ENCODE assay signal across 10 mouse cellular contexts in genomic region chr17:25111739-25112422, GRCm38 (mm10). TPM values are rescaled to one million over a fixed set of nuclear protein-coding genes. Genes with fewer than 3 reads are reported as not detected.
DNase-seq lines count a peak whose midpoint lies in the region; ATAC-seq lines count a peak whose summit lies in the region.
"Had no signal": no experiment of that assay in that cellular context is flagged by ENCODE, and none has a peak within 500 bp of the region (broad histone marks: within the 10 kb centered on the region; RNA-seq: fewer than 3 reads in every experiment).

No protein-coding gene starts in this region.

- no peaks in the 10 kb centered on the region for H3K9me3 ChIP-seq in forebrain, embryonic 15.5 days
- no peaks in the 10 kb centered on the region for H3K9me3 ChIP-seq in forebrain, embryonic 12.5 days

- H3K4me3 ChIP-seq in forebrain, embryonic 15.5 days = no peak overlapping the region
- H3K4me3 ChIP-seq in forebrain, embryonic 12.5 days (replicated peaks) = no peak overlapping the region

- peaks cover 17% of the 10 kb centered on the region for H3K4me1 ChIP-seq in forebrain, embryonic 15.5 days
- peaks cover 14% of the 10 kb centered on the region for H3K4me1 ChIP-seq in forebrain, embryonic 12.5 days

- peak; percentile 77 for DNase-seq in adrenal gland, postnatal 10 days
- DNase-seq in frontal cortex, postnatal 10 days (ENCODE audit: low spot score in 2 of 2) = peak; percentile 37 to 45
- DNase-seq in kidney, postnatal 10 days = peak; percentile 54
- peak; percentile 40 for DNase-seq in lung, postnatal 36 days
- DNase-seq in retina, postnatal 1 day = no peak

- H3K36me3 ChIP-seq in forebrain, embryonic 15.5 days = peaks cover 24% of the 10 kb centered on the region
- peaks cover 48% of the 10 kb centered on the region for H3K36me3 ChIP-seq in forebrain, embryonic 12.5 days (replicated peaks)

- H3K9ac ChIP-seq in forebrain, embryonic 15.5 days (replicated peaks) = 0 out of 2 replicates have a peak overlapping the region, but pooled peaks have one; percentile 14
- no peak overlapping the region for H3K9ac ChIP-seq in forebrain, embryonic 12.5 days

- H3K4me2 ChIP-seq in forebrain, embryonic 15.5 days (replicated peaks) = 0 out of 2 replicates have a peak overlapping the region, but pooled peaks have one; percentile 2
- no peak overlapping the region for H3K4me2 ChIP-seq in forebrain, embryonic 12.5 days

- ATAC-seq in forebrain, embryonic 15.5 days (replicated peaks) = no peak; the same call in 1 of the 2 replicates
- no peak for ATAC-seq in forebrain, embryonic 12.5 days (ENCODE audit: low FRiP score)
- no peak for ATAC-seq in inflammation-experienced regulatory T-cells, adult 6 months

- 71% methylated on average over 8 of the region's 8 CpGs for WGBS in forebrain, embryonic 15.5 days
- 90% methylated on average over 8 of the region's 8 CpGs for WGBS in forebrain, embryonic 12.5 days

- peak overlapping the region; percentile 83 for H3K27ac ChIP-seq in forebrain, embryonic 15.5 days (replicated peaks)
- no peak overlapping the region for H3K27ac ChIP-seq in forebrain, embryonic 12.5 days

- H3K27me3 ChIP-seq in forebrain, embryonic 15.5 days = no peaks in the 10 kb centered on the region
- no peaks in the 10 kb centered on the region for H3K27me3 ChIP-seq in forebrain, embryonic 12.5 days

RNA-seq across cellular contexts. Expression of gene Telo2, which starts 3.9 kb away (rescaled TPM):
- polyA plus RNA-seq in forebrain, embryonic 15.5 days (2015; fragmentation: Nextera tagmentation; extraction: Ambion mirVana) = 54.6 and 57.2 TPM in 2 replicates
- 42.4 and 47.5 TPM in 2 replicates for polyA plus RNA-seq in forebrain, embryonic 12.5 days (2016; fragmentation: Nextera tagmentation; extraction: Ambion mirVana)
- total RNA-seq in adrenal gland, postnatal 10 days (2021) = 10 to 100 TPM; 17.6 to 30.4 TPM
- polyA plus RNA-seq in inflammation-experienced regulatory T-cells, adult 6 months (2017; shearing (Covaris generic)) = 10 to 100 TPM; 13.5 to 33.6 (median 17.7) TPM

RNA-seq across cellular contexts. Expression of gene Ptx4, which starts 8.7 kb away (rescaled TPM):
- not detected in 2 replicates for polyA plus RNA-seq in forebrain, embryonic 15.5 days (2015; fragmentation: Nextera tagmentation; extraction: Ambion mirVana)
- polyA plus RNA-seq in forebrain, embryonic 12.5 days (2016; fragmentation: Nextera tagmentation; extraction: Ambion mirVana) = 0.18 TPM in 1 of 2 replicates, not detected in the other
- under 1 TPM; 0.18 to 0.69 TPM for total RNA-seq in adrenal gland, postnatal 10 days (2021)
- polyA plus RNA-seq in inflammation-experienced regulatory T-cells, adult 6 months (2017; shearing (Covaris generic)) = not detected
- polyA plus RNA-seq: C2C12 had no signal

RNA-seq across cellular contexts. Expression of gene Clcn7, which starts 21.3 kb away (rescaled TPM):
- 28.8 and 30.4 TPM in 2 replicates for polyA plus RNA-seq in forebrain, embryonic 15.5 days (2015; fragmentation: Nextera tagmentation; extraction: Ambion mirVana)
- 23.9 and 26.1 TPM in 2 replicates for polyA plus RNA-seq in forebrain, embryonic 12.5 days (2016; fragmentation: Nextera tagmentation; extraction: Ambion mirVana)
- total RNA-seq in adrenal gland, postnatal 10 days (2021) = 10 to 100 TPM; 29.8 to 33.3 TPM
- 10 to 100 TPM; 16.6 to 27.4 (median 20.6) TPM for polyA plus RNA-seq in inflammation-experienced regulatory T-cells, adult 6 months (2017; shearing (Covaris generic))

RNA-seq across cellular contexts. Expression of gene Tmem204, which starts 28.5 kb away (rescaled TPM):
- 10.5 and 11.5 TPM in 2 replicates for polyA plus RNA-seq in forebrain, embryonic 15.5 days (2015; fragmentation: Nextera tagmentation; extraction: Ambion mirVana)
- polyA plus RNA-seq in forebrain, embryonic 12.5 days (2016; fragmentation: Nextera tagmentation; extraction: Ambion mirVana) = 8.2 and 9.1 TPM in 2 replicates
- total RNA-seq in adrenal gland, postnatal 10 days (2021) = 10 to 100 TPM; 23.1 to 31.8 TPM
- under 1 TPM in 2 of 3 experiments, not detected in 1; 0.47 to 0.66 TPM for polyA plus RNA-seq in inflammation-experienced regulatory T-cells, adult 6 months (2017; shearing (Covaris generic))

RNA-seq across cellular contexts. Expression of gene Ccdc154, which starts 50.4 kb away (rescaled TPM):
- not detected in 2 replicates for polyA plus RNA-seq in forebrain, embryonic 15.5 days (2015; fragmentation: Nextera tagmentation; extraction: Ambion mirVana)
- not detected in 2 replicates for polyA plus RNA-seq in forebrain, embryonic 12.5 days (2016; fragmentation: Nextera tagmentation; extraction: Ambion mirVana)
- total RNA-seq in adrenal gland, postnatal 10 days (2021) = not detected
- not detected for polyA plus RNA-seq in inflammation-experienced regulatory T-cells, adult 6 months (2017; shearing (Covaris generic))
- total RNA-seq: left cerebral cortex, adult 8-10 months had no signal
- polyA plus RNA-seq: C2C12 had no signal
